Mouse (Mus musculus) heart, embryonic 11.5 days (tissue): ENCODE results near the gene Dagla. TPM values are rescaled to one million over a fixed set of nuclear protein-coding genes. Genes with fewer than 3 reads are reported as not detected.
A peak's percentile ranks its signal among the peaks of the same experiment; 100 is the strongest.

ENCODE experiments used
- ATAC-seq: fragments of 200-750 bp; cut with Nextera tagmentation; replicated peaks from 2 replicates; pipeline ENCODE4 v1.8.0; 2017; ENCODE audit warnings: moderate library complexity; ENCODE audit not compliant: insufficient number of reproducible peaks, low FRiP score, low TSS enrichment
- H3K27ac ChIP-seq: fragments of 300-500 bp; sonication (generic); 2 replicates; pipeline ENCODE4 v1.5.1; 2014; ENCODE audit warnings: mild to moderate bottlenecking, low read depth, low read length
- H3K27me3 ChIP-seq: fragments of 300-500 bp; sonication (generic); 2 replicates; pipeline ENCODE4 v1.6.1; 2014; ENCODE audit warnings: mild to moderate bottlenecking, low read length, mixed read lengths; ENCODE audit not compliant: control insufficient read depth, insufficient read depth
- H3K36me3 ChIP-seq: fragments of 300-500 bp; sonication (generic); 2 replicates; pipeline ENCODE4 v1.6.1; 2014; ENCODE audit warnings: mild to moderate bottlenecking, low read length, moderate library complexity, mixed read lengths; ENCODE audit not compliant: control insufficient read depth, insufficient read depth
- H3K4me1 ChIP-seq: fragments of 300-500 bp; sonication (generic); 2 replicates; pipeline ENCODE4 v1.6.1; 2014; ENCODE audit warnings: low read length; ENCODE audit not compliant: control insufficient read depth, insufficient read depth
- H3K4me2 ChIP-seq: fragments of 300-500 bp; sonication (generic); 2 replicates; pipeline ENCODE4 v1.6.1; 2014; ENCODE audit warnings: mild to moderate bottlenecking, moderate library complexity
- H3K4me3 ChIP-seq: fragments of 300-500 bp; sonication (generic); 2 replicates; pipeline ENCODE4 v1.5.1; 2014; ENCODE audit warnings: low read depth, low read length
- H3K9ac ChIP-seq: fragments of 300-500 bp; sonication (generic); 2 replicates; pipeline ENCODE4 v1.6.1; 2014; ENCODE audit warnings: mild to moderate bottlenecking, low read depth, low read length, moderate library complexity
- H3K9me3 ChIP-seq: fragments of 300-500 bp; sonication (generic); replicated peaks from 2 replicates; pipeline ENCODE4 v1.6.1; 2016; ENCODE audit warnings: low read length; ENCODE audit not compliant: control insufficient read depth
- WGBS: fragments of 180-500 bp; shearing (Covaris S2); extraction: QIAGEN DNeasy Blood & Tissue Kit; methylation state at CpG from one replicate; pipeline ENCODE4 v1.1.7; 2014; ENCODE audit not compliant: insufficient replicate concordance; 5-methylcytosine and 5-hydroxymethylcytosine counted together
- polyA plus RNA-seq: library from polyadenylated mRNA; unstranded; fragments of >200 nt; fragmentation: Nextera tagmentation; extraction: Ambion mirVana; gene quantifications from 2 replicates; pipeline ENCODE4 v1.2.1, GENCODE M21; 2014

The Dagla gene
- polyA plus RNA-seq, 1 experiment from 2014 or later = 0.66 TPM

DNA sequence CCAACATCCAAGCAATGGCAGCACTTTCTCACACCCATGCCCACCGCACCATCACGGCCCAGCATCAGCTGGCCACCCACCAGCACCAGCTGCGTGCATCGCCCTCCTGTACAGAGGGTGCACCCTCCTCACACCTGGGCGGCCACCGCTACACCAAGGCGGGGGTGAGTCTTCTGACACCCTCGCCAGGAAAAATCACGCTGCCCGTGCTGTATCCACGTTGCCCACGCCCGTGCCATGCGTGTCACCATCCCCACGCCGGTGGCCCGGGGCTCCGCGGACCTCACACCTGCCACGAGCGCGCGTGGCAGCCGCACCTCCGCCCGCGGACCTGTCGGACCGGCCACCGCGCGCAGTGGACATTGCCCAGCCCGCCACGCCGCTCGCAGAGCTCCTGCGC is 282 bp downstream of the Dagla start:
- H3K36me3 ChIP-seq = no peaks in the 10 kb centered on the region
- WGBS = 11% methylated on average over 37 of the region's 37 CpGs
- no peaks in the 10 kb centered on the region for H3K9me3 ChIP-seq
- peak overlapping the region; percentile 72 for H3K4me3 ChIP-seq
- peaks cover 34% of the 10 kb centered on the region for H3K27me3 ChIP-seq
- H3K27ac ChIP-seq = no peak overlapping the region
- ATAC-seq = no peak
- H3K4me1 ChIP-seq = 0 out of 2 replicates have a peak, but pooled peaks cover 2% of the 10 kb centered on the region
- peak overlapping the region; percentile 78 for H3K9ac ChIP-seq
- H3K4me2 ChIP-seq = peak overlapping the region; percentile 100

DNA sequence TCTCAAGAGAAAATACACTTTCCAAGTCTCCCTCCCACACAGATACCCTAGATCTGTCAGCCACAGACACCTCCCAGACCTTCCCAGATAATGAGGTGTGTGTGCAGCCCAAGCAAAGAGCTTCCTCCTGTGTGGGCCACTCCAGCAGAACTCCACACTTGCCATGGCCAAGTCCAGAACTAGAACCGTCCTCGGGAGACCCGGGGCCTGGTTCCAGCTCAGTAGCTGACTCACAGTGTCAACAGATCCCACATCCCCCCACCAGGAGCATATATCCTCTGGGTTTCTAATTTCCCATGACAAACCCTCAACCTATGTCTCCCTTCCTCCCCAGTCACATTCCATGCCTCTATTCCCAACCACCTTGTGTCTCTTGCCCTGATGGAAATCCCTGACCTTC is 1.8 kb downstream of the Dagla start:
- H3K27ac ChIP-seq = no peak overlapping the region
- 76% methylated on average over 3 of the region's 3 CpGs for WGBS
- 0 out of 2 replicates have a peak, but pooled peaks cover 2% of the 10 kb centered on the region for H3K4me1 ChIP-seq
- H3K9me3 ChIP-seq = no peaks in the 10 kb centered on the region
- no peak overlapping the region for H3K9ac ChIP-seq
- no peak for ATAC-seq
- H3K4me3 ChIP-seq = no peak overlapping the region
- no peaks in the 10 kb centered on the region for H3K36me3 ChIP-seq
- peaks cover 34% of the 10 kb centered on the region for H3K27me3 ChIP-seq
- no peak overlapping the region for H3K4me2 ChIP-seq

DNA sequence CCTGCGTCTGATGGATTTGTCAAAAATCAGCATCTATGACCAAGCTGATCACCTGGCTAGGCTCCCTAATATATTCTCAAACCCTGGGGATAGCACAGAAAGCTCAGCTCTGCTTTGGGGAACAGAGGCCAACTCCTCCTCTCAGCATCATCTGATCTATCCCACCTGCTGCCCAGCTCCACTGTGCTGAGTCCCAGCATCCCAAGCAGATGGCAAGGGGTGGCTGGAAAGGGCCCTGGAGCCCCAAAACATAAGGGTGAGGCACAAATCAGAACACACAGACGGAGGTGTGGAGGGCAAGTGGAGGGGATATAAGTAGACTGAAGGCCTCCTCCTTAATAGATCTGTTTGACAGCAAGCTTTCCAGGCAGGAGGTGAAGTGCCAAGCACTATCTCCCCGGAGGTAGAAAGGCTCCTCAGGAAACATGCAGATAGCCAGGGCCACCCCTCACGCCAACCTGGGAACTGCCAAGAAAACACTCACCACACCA is 2.8 kb downstream of the Dagla start:
- Histone ChIP-seq H3K4me3 (no peak overlapping the region), H3K4me2 (no peak overlapping the region), H3K27me3 (peaks cover 28% of the 10 kb centered on the region), H3K27ac (no peak overlapping the region), H3K9ac (no peak overlapping the region), H3K4me1 (peaks cover 10% of the 10 kb centered on the region), H3K36me3 (no peaks in the 10 kb centered on the region), H3K9me3 (no peaks in the 10 kb centered on the region)
- no peak for ATAC-seq
- 56% methylated on average over 4 of the region's 4 CpGs for WGBS

DNA sequence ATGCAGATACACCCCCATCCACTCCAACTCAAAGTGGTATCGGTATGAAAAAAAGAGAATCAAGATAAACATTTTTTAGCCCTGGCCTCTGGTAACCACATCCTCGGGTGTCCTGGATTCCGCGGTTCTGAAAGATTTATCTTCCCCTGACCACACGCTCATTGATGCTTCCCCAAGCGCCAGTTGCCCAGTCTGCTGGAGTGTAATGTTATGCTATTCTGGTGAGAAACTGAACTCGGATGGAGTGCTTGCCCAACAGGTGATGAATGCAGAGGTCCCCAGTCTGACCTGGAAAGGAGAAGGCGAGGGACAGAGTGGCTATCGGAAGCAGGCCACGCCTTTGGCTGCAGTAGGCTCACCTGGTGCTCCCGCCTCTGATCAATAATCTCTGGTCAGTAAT is 3.4 kb downstream of the Dagla start:
- no peak for ATAC-seq
- H3K4me2 ChIP-seq = no peak overlapping the region
- 65% methylated on average over 11 of the region's 11 CpGs for WGBS
- H3K9me3 ChIP-seq = no peaks in the 10 kb centered on the region
- peaks cover 16% of the 10 kb centered on the region for H3K4me1 ChIP-seq
- no peak overlapping the region for H3K9ac ChIP-seq
- no peak overlapping the region for H3K27ac ChIP-seq
- H3K36me3 ChIP-seq = no peaks in the 10 kb centered on the region
- peaks cover 26% of the 10 kb centered on the region for H3K27me3 ChIP-seq
- H3K4me3 ChIP-seq = no peak overlapping the region

DNA sequence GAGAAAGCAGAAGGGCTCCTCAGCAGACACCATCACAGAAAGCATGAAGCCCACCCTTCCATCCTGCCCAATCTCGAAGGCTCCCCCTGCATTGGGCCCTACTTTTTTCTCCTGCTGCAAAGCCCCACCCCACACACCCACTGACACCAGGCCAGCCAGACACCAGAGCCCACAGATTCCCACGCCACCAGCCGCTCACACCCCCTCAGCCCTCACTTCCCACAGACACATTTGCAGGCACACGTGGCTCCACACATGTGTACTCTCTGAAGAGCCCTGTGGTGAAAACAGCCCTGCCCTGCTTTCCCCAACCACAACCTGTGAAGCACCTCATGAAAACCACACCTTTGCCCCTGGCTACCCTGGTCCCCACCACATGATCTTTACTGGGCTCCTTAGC is 3.9 kb downstream of the Dagla start:
- Histone ChIP-seq H3K27ac (no peak overlapping the region), H3K4me2 (no peak overlapping the region), H3K27me3 (peaks cover 22% of the 10 kb centered on the region), H3K36me3 (no peaks in the 10 kb centered on the region), H3K9ac (no peak overlapping the region), H3K9me3 (no peaks in the 10 kb centered on the region), H3K4me3 (no peak overlapping the region), H3K4me1 (peaks cover 21% of the 10 kb centered on the region)
- no peak for ATAC-seq
- 79% methylated on average over 4 of the region's 4 CpGs for WGBS

DNA sequence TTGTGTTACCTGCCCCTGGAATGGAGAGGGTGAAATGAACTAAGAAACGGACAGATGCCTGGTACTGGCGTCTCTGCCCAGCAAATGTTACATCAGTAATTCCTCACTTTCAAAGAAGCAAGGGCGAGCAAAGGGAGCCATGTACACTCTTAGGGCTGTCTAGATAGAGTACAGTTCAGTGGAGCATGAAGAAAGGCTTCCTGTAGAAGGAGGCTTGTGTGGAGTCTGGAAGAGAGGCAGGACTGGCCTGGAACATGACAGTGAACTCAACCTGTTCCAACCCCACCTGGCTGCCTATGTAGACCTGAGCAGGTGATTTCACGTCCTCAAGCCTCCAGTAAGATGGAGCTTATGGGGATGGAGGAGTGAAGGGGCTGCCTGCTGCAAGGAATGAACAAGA is 6.4 kb downstream of the Dagla start:
- Histone ChIP-seq H3K4me3 (no peak overlapping the region), H3K9me3 (no peaks in the 10 kb centered on the region), H3K36me3 (no peaks in the 10 kb centered on the region), H3K27ac (no peak overlapping the region), H3K27me3 (peaks cover 13% of the 10 kb centered on the region; the same call in 1 of the 2 replicates), H3K9ac (no peak overlapping the region), H3K4me2 (no peak overlapping the region), H3K4me1 (peaks cover 33% of the 10 kb centered on the region)
- WGBS = 71% methylated on average over 4 of the region's 4 CpGs
- no peak for ATAC-seq

DNA sequence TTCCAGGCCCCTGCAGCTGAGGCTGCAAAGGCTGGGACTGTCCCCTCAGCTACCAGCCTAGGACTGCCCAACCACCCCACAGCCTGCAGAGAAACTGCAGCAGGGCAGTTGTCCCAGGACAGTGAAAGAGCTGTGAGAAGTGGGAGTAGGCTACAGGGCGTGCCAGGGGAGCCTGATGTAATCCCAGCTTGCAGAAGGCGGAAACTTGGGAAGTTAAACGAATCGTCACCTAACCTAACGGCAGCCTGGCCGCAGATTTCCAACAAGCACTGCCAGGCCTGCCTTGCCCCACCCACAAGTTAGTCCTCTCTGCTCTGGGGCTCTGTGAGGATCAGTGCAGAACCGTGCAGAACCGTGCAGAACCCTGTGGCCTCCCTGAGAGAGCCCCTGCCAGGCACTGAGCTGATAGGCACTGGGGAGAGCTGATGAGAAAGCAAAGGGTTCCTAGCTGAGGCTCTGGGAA is 7.6 kb downstream of the Dagla start:
- ATAC-seq = peak; percentile 40; the same call in 1 of the 2 replicates
- peak overlapping the region; percentile 39; the same call in 1 of the 2 replicates for H3K9ac ChIP-seq
- H3K4me2 ChIP-seq = peak overlapping the region; percentile 34
- 11% methylated on average over 8 of the region's 8 CpGs for WGBS
- no peaks in the 10 kb centered on the region for H3K36me3 ChIP-seq
- H3K4me3 ChIP-seq = no peak overlapping the region
- peak overlapping the region; percentile 35 for H3K27ac ChIP-seq
- peaks cover 6% of the 10 kb centered on the region; the same call in 1 of the 2 replicates for H3K27me3 ChIP-seq
- H3K9me3 ChIP-seq = no peaks in the 10 kb centered on the region
- H3K4me1 ChIP-seq = peaks cover 33% of the 10 kb centered on the region

DNA sequence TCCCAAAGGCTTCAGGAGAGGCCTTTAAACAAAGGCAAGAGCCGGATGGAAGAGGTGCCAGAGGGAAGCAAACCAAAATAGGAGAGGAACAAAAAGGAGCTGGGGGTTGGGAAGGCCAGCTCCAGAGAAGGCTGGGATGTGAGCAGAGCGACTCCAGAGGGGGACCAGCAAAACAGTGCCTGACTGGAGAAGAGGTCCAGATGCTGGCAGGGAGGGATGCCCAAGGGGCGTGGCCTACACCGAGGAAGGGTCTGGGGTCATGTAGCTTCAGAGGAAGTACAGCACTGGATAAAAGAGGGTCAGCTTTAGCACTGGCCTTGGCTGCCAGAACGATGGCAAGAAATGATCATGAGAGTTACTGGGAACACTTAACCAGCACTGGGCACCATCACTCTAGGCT is 8.4 kb downstream of the Dagla start:
- H3K4me3 ChIP-seq = no peak overlapping the region
- no peak overlapping the region for H3K27ac ChIP-seq
- H3K4me2 ChIP-seq = no peak overlapping the region
- no peaks in the 10 kb centered on the region for H3K36me3 ChIP-seq
- H3K4me1 ChIP-seq = peaks cover 33% of the 10 kb centered on the region
- H3K9me3 ChIP-seq = no peaks in the 10 kb centered on the region
- ATAC-seq = no peak
- peaks cover 6% of the 10 kb centered on the region; the same call in 1 of the 2 replicates for H3K27me3 ChIP-seq
- no peak overlapping the region for H3K9ac ChIP-seq
- WGBS = 30% methylated on average over 5 of the region's 5 CpGs
